Mouse (Mus musculus): Measurements from ENCODE around the gene Asic3. TPM values are rescaled to one million over a fixed set of nuclear protein-coding genes. Genes with fewer than 3 reads are reported as not detected.
A peak's percentile ranks its signal among the peaks of the same experiment; 100 is the strongest.

The Asic3 gene
- polyA plus RNA-seq, 1 experiment: 0.14 TPM

- DNase-seq (ENCODE audit: low read depth in 1 of 2, low spot score in 2 of 2): peak; percentile 50 to 58
- Histone ChIP-seq H3K36me3 (ENCODE audit: control insufficient read depth, insufficient read depth, low read length) (peaks cover 3% of the 10 kb centered on the region), H3K4me1 (ENCODE audit: control insufficient read depth, insufficient read depth, insufficient read length) (peaks cover 3% of the 10 kb centered on the region; the same call in 1 of the 2 replicates), H3K27ac (ENCODE audit: insufficient read depth, low read length) (no peak overlapping the region), H3K27me3 (ENCODE audit: control insufficient read depth, insufficient read depth, low read length) (no peaks in the 10 kb centered on the region), H3K4me3 (ENCODE audit: extremely low read depth, insufficient read depth, insufficient read length) (no peak overlapping the region)
- 18% methylated on average over 21 of the region's 21 CpGs for WGBS
- TF ChIP-seq CTCF (IDR thresholded peaks at IDR 0.05; ENCODE audit: extremely low read depth, insufficient read depth, insufficient read length, insufficient replicate concordance) (peak; percentile 46; the same call in 1 of the 2 replicates), POLR2A (IDR thresholded peaks at IDR 0.05; ENCODE audit: low read depth, low read length) (no peak)
Measured at GRCm38 (mm10) chr5:24416222-24416736, 3.1 kb downstream of the Asic3 start.

GRCm38 (mm10) chr5:24417587-24417986 lies 4.4 kb downstream of the Asic3 start:
- peaks cover 3% of the 10 kb centered on the region; the same call in 1 of the 2 replicates for H3K4me1 ChIP-seq (ENCODE audit: control insufficient read depth, insufficient read depth, insufficient read length)
- peaks cover 3% of the 10 kb centered on the region for H3K36me3 ChIP-seq (ENCODE audit: control insufficient read depth, insufficient read depth, low read length)

DNA sequence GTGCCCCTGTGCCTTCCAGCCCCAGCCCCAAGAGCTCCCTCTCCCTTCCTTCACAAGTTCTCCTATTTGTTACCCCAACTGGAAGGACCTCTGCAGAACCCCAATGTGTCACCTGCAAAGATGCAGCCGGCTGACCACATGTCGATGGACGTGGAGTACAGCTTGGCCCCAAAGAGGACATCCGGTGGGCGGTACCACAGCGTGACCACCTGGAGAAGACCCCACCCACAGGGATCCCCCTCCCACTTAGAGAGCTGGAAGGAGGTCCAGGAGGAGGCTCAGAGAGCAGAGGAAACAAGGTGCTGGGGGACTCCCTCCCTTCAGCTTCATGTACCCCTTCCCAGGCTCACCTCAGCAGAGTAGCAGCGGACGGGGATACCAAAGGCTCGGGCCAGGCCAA lies 7.2 kb downstream of the Asic3 start:
- no peak for TF ChIP-seq POLR2A (IDR thresholded peaks at IDR 0.05; ENCODE audit: low read depth, low read length)
- no peak for TF ChIP-seq CTCF (IDR thresholded peaks at IDR 0.05; ENCODE audit: extremely low read depth, insufficient read depth, insufficient read length, insufficient replicate concordance)
- WGBS: 94% methylated on average over 9 of the region's 9 CpGs
- Histone ChIP-seq H3K36me3 (ENCODE audit: control insufficient read depth, insufficient read depth, low read length) (peaks cover 3% of the 10 kb centered on the region), H3K4me1 (ENCODE audit: control insufficient read depth, insufficient read depth, insufficient read length) (peaks cover 3% of the 10 kb centered on the region; the same call in 1 of the 2 replicates), H3K27me3 (ENCODE audit: control insufficient read depth, insufficient read depth, low read length) (no peaks in the 10 kb centered on the region), H3K27ac (ENCODE audit: insufficient read depth, low read length) (no peak overlapping the region), H3K4me3 (ENCODE audit: extremely low read depth, insufficient read depth, insufficient read length) (no peak overlapping the region)
- DNase-seq (ENCODE audit: low read depth in 1 of 2, low spot score in 2 of 2): no peak

More at GRCm38 (mm10) chr5:24417587-24417986, 4.4 kb downstream of the Asic3 start:
- TF ChIP-seq POLR2A (IDR thresholded peaks at IDR 0.05; ENCODE audit: low read depth, low read length): no peak
- TF ChIP-seq CTCF (IDR thresholded peaks at IDR 0.05; ENCODE audit: extremely low read depth, insufficient read depth, insufficient read length, insufficient replicate concordance): no peak
- Histone ChIP-seq H3K27me3 (ENCODE audit: control insufficient read depth, insufficient read depth, low read length) (no peaks in the 10 kb centered on the region), H3K4me3 (ENCODE audit: extremely low read depth, insufficient read depth, insufficient read length) (no peak overlapping the region), H3K27ac (ENCODE audit: insufficient read depth, low read length) (no peak overlapping the region)
- WGBS: 94% methylated on average over 10 of the region's 10 CpGs
- DNase-seq (ENCODE audit: low read depth in 1 of 2, low spot score in 2 of 2): no peak

DNA sequence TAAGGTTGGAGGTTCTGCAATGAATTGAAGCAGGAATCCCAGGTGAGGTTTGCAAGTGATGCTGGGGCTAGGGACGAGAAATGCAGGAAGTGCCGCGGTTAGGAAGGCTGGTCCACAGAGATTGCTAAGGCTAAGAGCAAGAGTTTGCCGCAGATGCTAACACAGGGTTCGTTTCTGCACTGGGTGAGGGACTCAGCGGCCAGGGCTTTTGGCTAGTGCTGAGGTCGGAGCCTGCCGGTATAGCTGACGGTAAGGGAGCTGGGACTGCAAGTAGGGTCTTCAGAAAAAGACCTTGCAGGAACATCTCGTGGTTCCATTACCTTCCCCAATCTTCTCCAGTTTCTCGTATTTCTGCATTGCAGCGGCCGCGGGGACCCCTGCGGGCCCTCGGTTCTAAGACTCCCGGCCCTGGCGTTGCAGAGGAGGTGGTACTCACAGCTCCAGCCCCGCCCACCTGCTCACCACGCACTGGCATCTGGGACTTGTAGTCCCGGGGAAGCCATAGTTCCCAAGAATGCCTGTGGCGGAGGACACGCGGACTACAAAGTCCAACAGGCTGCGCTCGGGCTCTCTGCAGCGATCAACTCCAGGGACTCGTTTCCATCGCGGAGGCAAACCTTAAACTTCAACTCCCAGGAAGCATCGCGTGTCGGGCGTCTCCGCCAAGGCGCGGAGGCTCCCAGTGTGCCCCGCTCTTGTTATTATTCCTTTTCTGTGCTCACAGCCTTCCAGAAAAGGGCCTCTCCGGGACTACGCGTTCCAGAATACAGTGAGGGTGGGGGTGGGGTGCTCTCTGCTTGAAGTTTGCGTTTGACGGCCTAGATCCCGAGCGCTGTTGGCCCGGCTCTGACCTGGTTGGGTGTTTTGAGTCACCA lies 10.2 kb downstream of the Asic3 start, which contains the start of the genes Cdk5 and Slc4a2:
Gene Cdk5, minus strand, starts transcription at position 402 of the 875 bp plus-strand sequence.
Gene Slc4a2, plus strand, starts transcription at position 709 of the 875 bp plus-strand sequence.
- peaks cover 10% of the 10 kb centered on the region; the same call in 1 of the 2 replicates for H3K4me1 ChIP-seq (ENCODE audit: control insufficient read depth, insufficient read depth, insufficient read length)
- no peaks in the 10 kb centered on the region for H3K27me3 ChIP-seq (ENCODE audit: control insufficient read depth, insufficient read depth, low read length)
- DNase-seq (ENCODE audit: low read depth in 1 of 2, low spot score in 2 of 2): peak; percentile 97 to 98
- no peak for TF ChIP-seq CTCF (IDR thresholded peaks at IDR 0.05; ENCODE audit: extremely low read depth, insufficient read depth, insufficient read length, insufficient replicate concordance)
- TF ChIP-seq POLR2A (IDR thresholded peaks at IDR 0.05; ENCODE audit: low read depth, low read length): peak; percentile 55
- WGBS: under 1% methylated on average over 46 of the region's 46 CpGs
- peak within 1 kb of the TSS; percentile 95 for H3K27ac ChIP-seq (ENCODE audit: insufficient read depth, low read length)
- H3K4me3 ChIP-seq (ENCODE audit: extremely low read depth, insufficient read depth, insufficient read length): peak within 1 kb of the TSS; percentile 88
- H3K36me3 ChIP-seq (ENCODE audit: control insufficient read depth, insufficient read depth, low read length): peaks cover 3% of the 10 kb centered on the region

DNA sequence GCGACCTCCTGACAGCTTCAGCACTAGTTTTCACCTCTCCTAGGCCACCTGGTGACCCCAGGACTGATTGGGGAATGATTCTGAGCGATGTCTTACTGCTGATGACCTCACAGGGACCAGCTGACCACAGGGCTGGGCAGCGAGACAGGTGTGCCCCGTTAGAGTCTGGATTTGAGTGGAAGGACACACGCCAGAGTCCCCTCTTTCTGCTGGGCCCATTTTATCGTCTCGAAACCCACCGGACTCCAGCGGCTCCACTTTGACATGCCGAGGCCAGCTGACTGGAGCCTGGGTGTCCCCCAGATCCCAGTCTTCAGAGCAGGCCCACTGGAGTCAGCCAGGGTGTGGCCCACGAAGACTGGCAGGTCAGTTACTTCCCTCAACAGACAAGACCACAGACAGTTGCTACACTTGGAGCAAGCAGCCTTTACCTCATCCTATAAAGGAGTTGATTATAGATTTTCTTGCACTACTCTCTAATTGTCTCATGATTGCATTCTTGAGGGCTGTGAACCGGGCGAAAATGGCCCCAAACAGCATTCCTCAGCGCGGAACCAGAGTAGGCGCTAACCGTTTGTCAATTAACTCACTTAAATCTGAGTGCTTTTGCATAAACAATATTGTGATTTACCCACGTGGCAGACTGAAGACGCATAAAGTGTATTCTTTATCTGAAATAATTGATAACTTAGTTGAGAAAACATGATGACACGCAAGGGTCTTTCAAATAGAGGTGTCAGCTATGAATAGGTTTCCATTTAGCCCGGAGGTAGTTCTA lies 11.0 kb downstream of the Asic3 start:
- peaks cover 10% of the 10 kb centered on the region; the same call in 1 of the 2 replicates for H3K4me1 ChIP-seq (ENCODE audit: control insufficient read depth, insufficient read depth, insufficient read length)

DNA sequence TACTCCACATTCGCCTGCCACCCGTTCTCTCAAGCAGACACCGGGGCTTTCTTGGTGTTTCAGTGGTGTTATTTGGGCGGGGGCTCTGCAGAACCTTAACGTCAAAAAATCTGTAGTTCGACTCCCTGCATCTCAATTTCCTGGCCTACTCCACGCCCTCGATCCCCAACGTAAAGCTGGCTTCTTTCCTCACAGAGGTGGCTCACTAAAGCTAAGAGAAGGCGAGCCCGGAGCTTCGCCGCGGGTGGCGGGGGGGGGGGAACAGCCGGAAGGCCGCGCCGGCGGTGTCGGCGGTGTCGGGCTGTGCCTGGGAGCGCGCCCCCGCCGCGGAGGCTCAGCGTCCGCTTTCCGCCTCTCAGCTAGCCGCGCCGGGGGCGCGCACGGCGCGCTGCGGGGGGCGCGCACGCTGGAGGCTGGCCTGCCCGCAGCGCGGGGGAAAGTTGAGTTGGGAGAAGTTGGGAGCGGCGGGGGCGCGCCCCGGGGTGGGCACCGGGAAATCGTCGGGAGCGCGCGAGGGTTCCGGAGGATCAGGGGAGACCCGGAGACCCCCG lies 11.7 kb downstream of the Asic3 start:
- Histone ChIP-seq H3K4me3 (ENCODE audit: extremely low read depth, insufficient read depth, insufficient read length) (peak overlapping the region; percentile 88), H3K27ac (ENCODE audit: insufficient read depth, low read length) (peak overlapping the region; percentile 95), H3K27me3 (ENCODE audit: control insufficient read depth, insufficient read depth, low read length) (no peaks in the 10 kb centered on the region), H3K36me3 (ENCODE audit: control insufficient read depth, insufficient read depth, low read length) (peaks cover 9% of the 10 kb centered on the region), H3K4me1 (ENCODE audit: control insufficient read depth, insufficient read depth, insufficient read length) (peaks cover 10% of the 10 kb centered on the region; the same call in 1 of the 2 replicates)
- peak; percentile 78 to 82 for DNase-seq (ENCODE audit: low read depth in 1 of 2, low spot score in 2 of 2)
- WGBS: under 1% methylated on average over 58 of the region's 60 CpGs
- no peak for TF ChIP-seq CTCF (IDR thresholded peaks at IDR 0.05; ENCODE audit: extremely low read depth, insufficient read depth, insufficient read length, insufficient replicate concordance)
- TF ChIP-seq POLR2A (IDR thresholded peaks at IDR 0.05; ENCODE audit: low read depth, low read length): peak; percentile 9; the same call in 1 of the 2 replicates

More for the DNA sequence above, 11.0 kb downstream of the Asic3 start:
- no peak for TF ChIP-seq CTCF (IDR thresholded peaks at IDR 0.05; ENCODE audit: extremely low read depth, insufficient read depth, insufficient read length, insufficient replicate concordance)
- no peak; the same call in 1 of the 2 replicates for TF ChIP-seq POLR2A (IDR thresholded peaks at IDR 0.05; ENCODE audit: low read depth, low read length)
- peak overlapping the region; percentile 95 for H3K27ac ChIP-seq (ENCODE audit: insufficient read depth, low read length)
- 10% methylated on average over 21 of the region's 21 CpGs for WGBS
- H3K4me3 ChIP-seq (ENCODE audit: extremely low read depth, insufficient read depth, insufficient read length): peak overlapping the region; percentile 88
- peaks cover 3% of the 10 kb centered on the region for H3K36me3 ChIP-seq (ENCODE audit: control insufficient read depth, insufficient read depth, low read length)
- H3K27me3 ChIP-seq (ENCODE audit: control insufficient read depth, insufficient read depth, low read length): no peaks in the 10 kb centered on the region
- peak in 1 of 2 experiments; percentile 21 for DNase-seq (ENCODE audit: low read depth in 1 of 2, low spot score in 2 of 2)

Data from spleen, adult 2 months (tissue).